Mouse (Mus musculus) CH12.LX (cell line): ENCODE measurements around the gene Wbp1l. TPM values are rescaled to one million over a fixed set of nuclear protein-coding genes. Genes with fewer than 3 reads are reported as not detected.

Experiments
- DNase-seq: peaks from one replicate; pipeline ENCODE4 v3.0.0-alpha.2; 2013; ENCODE audit errors: extremely low read depth
- H3K27ac ChIP-seq: 2 replicates; pipeline ENCODE4 v1.5.1; 2012; ENCODE audit warnings: low read depth, mild to moderate bottlenecking, control low read depth, moderate library complexity; ENCODE audit not compliant: insufficient read depth
- H3K27me3 ChIP-seq: replicated peaks from 2 replicates; pipeline ENCODE3; 2012; ENCODE audit warnings: inconsistent platforms
- H3K36me3 ChIP-seq, 2 experiments: replicated peaks in 1 of 2; 2 replicates each; pipeline versions ENCODE3 to v1.6.1; 2012; ENCODE audit warnings: inconsistent platforms in 1 of 2, low read length in 1 of 2, mild to moderate bottlenecking in 1 of 2, mixed read lengths in 1 of 2, moderate library complexity in 1 of 2; ENCODE audit not compliant: control insufficient read depth in 1 of 2, insufficient read depth in 1 of 2
- H3K4me1 ChIP-seq, 2 experiments: 2 replicates each; pipeline ENCODE4 v1.6.1; 2012; ENCODE audit warnings: inconsistent platforms in 1 of 2, moderate library complexity in 1 of 2; ENCODE audit not compliant: insufficient read depth in 2 of 2, control insufficient read depth in 1 of 2
- H3K4me2 ChIP-seq: 2 replicates; pipeline ENCODE4 v1.6.1; 2012; ENCODE audit warnings: low read depth, mild to moderate bottlenecking, control low read depth; ENCODE audit not compliant: poor library complexity, insufficient read depth, severe bottlenecking
- H3K4me3 ChIP-seq, 3 experiments: fragments of 150-350 bp in 1 of 3; sonication (generic) in 1 of 3; replicated peaks in 1 of 3; 2 replicates each; pipeline versions ENCODE3 to v1.5.1; 2011 to 2012; ENCODE audit warnings: low read depth in 2 of 3, low read length in 2 of 3, mild to moderate bottlenecking in 2 of 3, moderate library complexity in 2 of 3, control low read depth in 1 of 3, improper control_type of control experiment in 1 of 3, inconsistent platforms in 1 of 3, mixed read lengths in 1 of 3; ENCODE audit not compliant: poor library complexity in 1 of 3
- H3K79me2 ChIP-seq: replicated peaks from 2 replicates; pipeline ENCODE4 v1.6.1; 2012; ENCODE audit warnings: mild to moderate bottlenecking, moderate library complexity; ENCODE audit not compliant: control insufficient read depth, poor library complexity, insufficient read depth, severe bottlenecking; ENCODE audit errors: extremely low read depth
- H3K9ac ChIP-seq: 2 replicates; pipeline ENCODE4 v1.6.1; 2012; ENCODE audit warnings: low read depth, mild to moderate bottlenecking, control low read depth, moderate library complexity; ENCODE audit not compliant: insufficient read depth
- H3K9me3 ChIP-seq: replicated peaks from 2 replicates; pipeline ENCODE3; 2012; ENCODE audit warnings: low read length, inconsistent platforms, mixed read lengths
- CHD1 ChIP-seq: IDR thresholded peaks from 2 replicates; pipeline ENCODE4 v1.6.1; 2012; ENCODE audit warnings: low read depth, low read length, improper control_type of control experiment, inconsistent platforms
- CHD2 ChIP-seq: IDR thresholded peaks from 2 replicates; pipeline ENCODE4 v1.6.1; 2011; ENCODE audit warnings: low read length, improper control_type of control experiment
- CTCF ChIP-seq, 2 experiments: IDR thresholded peaks in 1 of 2; conservative IDR thresholded peaks in 1 of 2; 2 replicates each; pipeline ENCODE4 v1.5.1; 2011 to 2012; ENCODE audit warnings: low read depth in 2 of 2, low read length in 2 of 2, improper control_type of control experiment in 1 of 2, inconsistent platforms in 1 of 2, mild to moderate bottlenecking in 1 of 2, moderate library complexity in 1 of 2
- ETS1 ChIP-seq: conservative IDR thresholded peaks from 2 replicates; pipeline ENCODE4 v1.6.1; 2012; ENCODE audit warnings: low read depth, mild to moderate bottlenecking, inconsistent platforms, low read length, improper control_type of control experiment, moderate library complexity
- GABPA ChIP-seq: IDR thresholded peaks from 2 replicates; pipeline ENCODE4 v1.6.1; 2012; ENCODE audit warnings: low read depth, low read length, improper control_type of control experiment, inconsistent platforms; ENCODE audit not compliant: insufficient replicate concordance
- HCFC1 ChIP-seq: IDR thresholded peaks from 2 replicates; pipeline ENCODE4 v1.6.1; 2012; ENCODE audit warnings: low read depth, mild to moderate bottlenecking, inconsistent platforms, low read length, improper control_type of control experiment
- JUND ChIP-seq: conservative IDR thresholded peaks from 2 replicates; pipeline ENCODE4 v1.6.1; 2011; ENCODE audit warnings: low read depth, low read length, improper control_type of control experiment
- MEF2A ChIP-seq: IDR thresholded peaks from 2 replicates; pipeline ENCODE4 v1.6.1; 2014; ENCODE audit warnings: low read depth, mild to moderate bottlenecking, inconsistent platforms, low read length, improper control_type of control experiment, borderline replicate concordance
- NRF1 ChIP-seq: IDR thresholded peaks from 2 replicates; pipeline ENCODE4 v1.6.1; 2014; ENCODE audit warnings: low read depth, mild to moderate bottlenecking, inconsistent platforms, low read length, improper control_type of control experiment, moderate library complexity
- POLR2A ChIP-seq: IDR thresholded peaks from 2 replicates; pipeline ENCODE4 v1.6.1; 2011; ENCODE audit warnings: low read depth, mild to moderate bottlenecking, improper control_type of control experiment, low read length
- POLR2AphosphoS2 ChIP-seq: IDR thresholded peaks from 2 replicates; pipeline ENCODE4 v1.6.1; 2011; ENCODE audit warnings: low read depth, low read length, improper control_type of control experiment
- RAD21 ChIP-seq: IDR thresholded peaks from 2 replicates; pipeline ENCODE4 v1.6.1; 2011; ENCODE audit warnings: low read depth, mild to moderate bottlenecking, low read length, improper control_type of control experiment, moderate library complexity
- SMC3 ChIP-seq: IDR thresholded peaks from 2 replicates; pipeline ENCODE4 v1.6.1; 2011; ENCODE audit warnings: low read depth, low read length, improper control_type of control experiment
- TBP ChIP-seq: conservative IDR thresholded peaks from 2 replicates; pipeline ENCODE4 v1.6.1; 2011; ENCODE audit warnings: low read depth, low read length, improper control_type of control experiment
- USF1 ChIP-seq: IDR thresholded peaks from 2 replicates; pipeline ENCODE4 v1.6.1; 2014; ENCODE audit warnings: low read depth, mild to moderate bottlenecking, inconsistent platforms, low read length, improper control_type of control experiment
- ZC3H11A ChIP-seq: IDR thresholded peaks from 2 replicates; pipeline ENCODE4 v1.6.1; 2012; ENCODE audit warnings: low read depth, mild to moderate bottlenecking, inconsistent platforms, low read length, improper control_type of control experiment
- ZKSCAN1 ChIP-seq: IDR thresholded peaks from 2 replicates; pipeline ENCODE4 v1.6.1; 2012; ENCODE audit warnings: low read depth, inconsistent platforms, low read length, improper control_type of control experiment, borderline replicate concordance
- dilution Hi-C: fragments of 300-500 bp; cut with MboI; formaldehyde crosslinking; loops from 2 replicates; pipeline ENCODE4 v1.14.3; 2020; ENCODE audit warnings: low sequenced_read_pairs; ENCODE audit not compliant: extremely low pct_unique_long_range_greater_than_20kb, extremely low pct_ligation_motif_present
- in situ Hi-C: fragments of 300-500 bp; cut with MboI; formaldehyde crosslinking; loops from 3 replicates; pipeline ENCODE4 v1.14.3; 2019; ENCODE audit warnings: low sequenced_read_pairs, low pct_ligation_motif_present, low pct_unique_long_range_greater_than_20kb, mixed read lengths
- polyA plus RNA-seq: library from polyadenylated mRNA; unstranded; fragments of >175 nt; gene quantifications from 2 replicates; pipeline ENCODE4 v1.2.1, GENCODE M21; 2012; ENCODE audit warnings: low read depth; ENCODE audit not compliant: insufficient read length
- total RNA-seq, 2 experiments: library from RNA; depleted of rRNA; stranded (reverse); fragments of 300-350 nt in 1 of 2; fragments of >200 nt in 1 of 2; gene quantifications; 2 replicates each; pipeline ENCODE4 v1.2.3; 2012 to 2014

The Wbp1l gene
- total and polyA plus RNA-seq, 3 experiments = 11.6 to 23.5 (median 17.4) TPM

GRCm38 (mm10) chr19:46669802-46670201 lies 70.9 kb downstream of the Wbp1l start:
- TF ChIP-seq ETS1 (no peak), HCFC1 (no peak), ZKSCAN1 (no peak), GABPA (no peak), MEF2A (no peak), CHD1 (no peak), POLR2A (no peak), TBP (no peak), POLR2AphosphoS2 (no peak), USF1 (no peak), JUND (no peak), CHD2 (no peak)
- TF ChIP-seq, all 38 proteins: peak for 0
- Histone ChIP-seq H3K36me3 (no peaks in the 10 kb centered on the region), H3K9me3 (no peaks in the 10 kb centered on the region), H3K9ac (no peak overlapping the region), H3K79me2 (no peaks in the 10 kb centered on the region), H3K4me2 (no peak overlapping the region), H3K4me3 (no peak overlapping the region), H3K27me3 (no peaks in the 10 kb centered on the region), H3K27ac (no peak overlapping the region), H3K4me1 (no peaks in the 10 kb centered on the region)
- in situ Hi-C loops (loop anchor here (5.0 to 10.0 kb wide), 4 partner anchors 72 to 325 kb away; no protein-coding TSS in a partner anchor), dilution Hi-C loops (no loop called here)
- no peak for DNase-seq

DNA sequence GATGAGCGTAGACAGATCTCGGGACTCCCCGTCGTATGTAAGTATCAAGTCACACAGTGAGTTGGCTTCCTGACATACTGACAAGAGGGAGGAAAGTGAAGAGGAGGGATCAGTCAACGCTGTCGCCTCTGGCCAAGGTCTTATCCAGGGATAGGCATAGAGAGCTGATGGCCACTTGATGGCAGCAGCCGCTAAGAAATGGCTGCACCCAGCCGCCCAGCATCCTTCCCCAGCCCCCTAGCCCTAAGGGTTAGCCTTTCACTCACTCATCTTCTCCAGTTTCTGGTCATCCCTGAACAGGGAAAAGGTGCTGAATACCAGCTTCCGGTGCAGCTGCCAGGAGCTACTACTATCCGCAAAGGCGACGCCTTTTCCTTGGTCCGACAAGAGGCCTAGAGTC lies 71.8 kb downstream of the Wbp1l start:
- peak; percentile 62 for DNase-seq
- H3K4me3 ChIP-seq = no peak overlapping the region
- in situ Hi-C loops (loop anchor here (5.0 to 10.0 kb wide), 3 partner anchors 72 to 324 kb away; no protein-coding TSS in a partner anchor), dilution Hi-C loops (no loop called here)
- no peaks in the 10 kb centered on the region for H3K79me2 ChIP-seq
- no peaks in the 10 kb centered on the region for H3K36me3 ChIP-seq
- no peak overlapping the region for H3K9ac ChIP-seq
- no peak overlapping the region for H3K4me2 ChIP-seq
- TF ChIP-seq ZC3H11A (peak; percentile 86), CTCF (conservative IDR thresholded peaks at IDR 0.05 in 1 of 2, IDR thresholded peaks at IDR 0.05 in 1 of 2; ENCODE audit: low read depth in 2 of 2, low read length in 2 of 2) (peak; percentile 44 to 98), ZKSCAN1 (no peak), NRF1 (no peak; the same call in 1 of the 2 replicates), SMC3 (peak; percentile 97), RAD21 (peak; percentile 98)
- H3K9me3 ChIP-seq = no peaks in the 10 kb centered on the region
- H3K4me1 ChIP-seq = no peaks in the 10 kb centered on the region
- H3K27me3 ChIP-seq = no peaks in the 10 kb centered on the region
- H3K27ac ChIP-seq = no peak overlapping the region
